Mouse (Mus musculus) layer of hippocampus, postnatal 25 days (tissue): ENCODE data around the gene Emid1. TPM values are rescaled to one million over a fixed set of nuclear protein-coding genes. Genes with fewer than 3 reads are reported as not detected.
"Not testable (repeated sequence)": the region's sequence is repeated elsewhere in the genome, so short reads cannot be mapped to it uniquely, and the experiment has no call there.

Source experiments
- DNase-seq, 2 experiments: peaks; one replicate each; pipeline ENCODE4 v3.0.0; 2022; ENCODE audit warnings: mixed read lengths in 2 of 2, low spot score in 1 of 2; ENCODE audit errors: extremely low spot score in 1 of 2
- total RNA-seq, 2 experiments: library from RNA; stranded (reverse); gene quantifications; 2 replicates each; pipeline ENCODE4 v1.2.3; 2021

Emid1 gene
- total RNA-seq, 2 experiments from 2014 or later, result 8.8 to 10.6 TPM

- peak; percentile 87 to 96 for DNase-seq
These were observed 37.0 kb downstream of the Emid1 start for GRCm38 (mm10) chr11:5114931-5115581.

- DNase-seq, result no peak
These were observed 38.4 kb downstream of the Emid1 start for GRCm38 (mm10) chr11:5113645-5114044.

- no peak for DNase-seq
These were observed 42.6 kb downstream of the Emid1 start for GRCm38 (mm10) chr11:5109441-5109840.

- DNase-seq, result no peak
These were observed 48.0 kb downstream of the Emid1 start for GRCm38 (mm10) chr11:5103986-5104509.

GRCm38 (mm10) chr11:5102384-5102783 lies 49.7 kb downstream of the Emid1 start:
- DNase-seq, result no peak

- no peak for DNase-seq
These were observed 50.4 kb downstream of the Emid1 start for GRCm38 (mm10) chr11:5101641-5102040.

- DNase-seq, result no peak
These were observed 51.3 kb downstream of the Emid1 start for GRCm38 (mm10) chr11:5100801-5101200.

- no peak for DNase-seq
These were observed 51.8 kb downstream of the Emid1 start for GRCm38 (mm10) chr11:5100283-5100682.

GRCm38 (mm10) chr11:5099576-5100183 lies 52.4 kb downstream of the Emid1 start:
- DNase-seq, result peak; percentile 65

GRCm38 (mm10) chr11:5098736-5099542 lies 53.1 kb downstream of the Emid1 start, which contains the start of the genes Rhbdd3 and Ewsr1:
Gene Rhbdd3, plus strand, starts transcription at chr11:5098926.
Gene Ewsr1, minus strand, starts transcription at chr11:5099266.
- peak; percentile 99 to 100 for DNase-seq

- peak; percentile 38 to 48 for DNase-seq
These were observed 53.9 kb downstream of the Emid1 start for GRCm38 (mm10) chr11:5098035-5098735.

GRCm38 (mm10) chr11:5096480-5097020 lies 55.5 kb downstream of the Emid1 start:
- DNase-seq, result no peak

GRCm38 (mm10) chr11:5095877-5096276 lies 56.2 kb downstream of the Emid1 start:
- no peak for DNase-seq

GRCm38 (mm10) chr11:5091706-5092105 lies 60.4 kb downstream of the Emid1 start:
- no peak for DNase-seq

- DNase-seq, result no peak
These were observed 62.9 kb downstream of the Emid1 start for GRCm38 (mm10) chr11:5089147-5089546.

- not testable (repeated sequence) for DNase-seq
These were observed 75.2 kb downstream of the Emid1 start for GRCm38 (mm10) chr11:5076843-5077242.

GRCm38 (mm10) chr11:5075760-5076159 lies 76.3 kb downstream of the Emid1 start:
- no peak for DNase-seq

GRCm38 (mm10) chr11:5074882-5075281 lies 77.2 kb downstream of the Emid1 start:
- DNase-seq, result no peak

GRCm38 (mm10) chr11:5068126-5068971 lies 83.7 kb downstream of the Emid1 start:
- no peak for DNase-seq
